Mouse (Mus musculus): ENCODE data around the gene Rnf151.
A peak's percentile ranks its signal among the peaks of the same experiment; 100 is the strongest.

DNA sequence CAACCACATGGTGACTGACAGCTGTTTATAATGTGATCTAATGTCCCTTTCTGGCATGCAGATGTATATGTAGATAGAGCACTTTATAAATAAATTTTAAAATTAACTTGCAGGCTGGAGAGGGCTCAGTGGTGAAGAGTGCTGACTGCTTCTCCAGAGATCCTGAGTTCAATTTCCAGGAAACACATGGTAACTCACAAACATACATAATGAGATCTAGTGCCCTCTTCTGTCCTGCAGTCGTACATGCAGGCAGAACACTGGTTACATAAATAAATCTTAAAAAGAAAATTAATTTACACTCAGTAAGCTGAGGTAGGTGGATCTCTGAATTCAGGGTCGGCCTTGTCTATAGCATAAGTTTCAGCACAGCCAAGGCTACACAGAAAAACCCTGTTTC is 9.2 kb downstream of the Rnf151 start:
- TF ChIP-seq CTCF (IDR thresholded peaks at IDR 0.05; ENCODE audit: low read depth): peak; percentile 68
- TF ChIP-seq EP300 (IDR thresholded peaks at IDR 0.05; ENCODE audit: low read depth): no peak

Measured in liver, postnatal 0 days (tissue).